Mouse (Mus musculus) R1 (cell line): ENCODE data around the gene Iffo2.

ENCODE experiments used
- DNase-seq: peaks from one replicate; pipeline ENCODE4 v3.0.0-alpha.2; 2018; ENCODE audit warnings: low read depth, low spot score

Gene Iffo2

DNA sequence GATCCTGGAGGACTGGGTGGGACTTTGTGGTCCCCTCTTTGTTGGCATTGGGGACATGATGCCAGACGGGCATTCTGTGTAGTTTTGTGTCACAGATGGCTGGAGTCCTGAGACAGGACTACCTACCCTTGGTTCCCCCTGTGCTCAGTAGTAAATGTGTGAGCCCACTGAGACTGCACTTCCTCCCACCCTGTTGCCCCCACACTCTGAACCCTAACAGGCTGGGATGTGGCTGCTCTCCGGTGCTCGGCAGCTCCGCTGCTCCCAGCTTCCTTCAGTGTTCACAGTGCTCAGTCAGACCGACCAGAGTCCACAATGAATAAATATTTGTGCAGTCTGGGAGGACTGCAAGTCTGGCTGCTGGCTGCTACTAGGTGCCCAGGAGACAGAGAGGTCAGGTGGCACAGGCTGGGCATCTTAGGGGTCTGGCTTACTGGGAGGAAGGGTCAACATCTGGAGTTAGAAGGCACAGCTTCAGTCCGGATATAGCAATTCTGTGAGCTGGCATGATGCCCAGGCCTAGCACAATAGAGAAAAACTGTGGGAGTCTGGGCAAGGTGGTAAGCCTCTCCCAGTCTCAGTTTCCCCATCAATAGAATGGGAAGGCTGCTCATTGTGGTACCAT lies 51.2 kb downstream of the Iffo2 start:
- no peak for DNase-seq

DNA sequence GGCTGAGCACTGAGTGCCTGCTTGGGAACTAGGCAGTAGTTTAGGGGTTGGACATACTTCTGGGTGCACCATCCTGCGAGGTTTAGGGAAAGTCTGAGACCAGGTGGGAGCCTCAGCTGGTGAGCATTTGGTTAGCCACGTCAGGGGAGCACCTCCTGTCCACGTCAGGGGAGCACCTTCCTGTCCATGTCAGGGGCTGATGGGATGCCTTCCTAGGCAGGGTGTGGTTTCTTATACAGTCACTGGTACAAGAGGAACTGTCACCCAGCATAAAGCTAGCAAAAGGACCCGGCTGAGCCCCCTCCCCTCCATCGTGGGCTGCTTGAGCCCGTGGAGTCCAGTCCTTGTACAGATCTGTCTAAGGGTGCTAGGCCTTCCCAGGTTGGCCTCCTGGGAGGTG lies 52.0 kb downstream of the Iffo2 start:
- no peak for DNase-seq

DNA sequence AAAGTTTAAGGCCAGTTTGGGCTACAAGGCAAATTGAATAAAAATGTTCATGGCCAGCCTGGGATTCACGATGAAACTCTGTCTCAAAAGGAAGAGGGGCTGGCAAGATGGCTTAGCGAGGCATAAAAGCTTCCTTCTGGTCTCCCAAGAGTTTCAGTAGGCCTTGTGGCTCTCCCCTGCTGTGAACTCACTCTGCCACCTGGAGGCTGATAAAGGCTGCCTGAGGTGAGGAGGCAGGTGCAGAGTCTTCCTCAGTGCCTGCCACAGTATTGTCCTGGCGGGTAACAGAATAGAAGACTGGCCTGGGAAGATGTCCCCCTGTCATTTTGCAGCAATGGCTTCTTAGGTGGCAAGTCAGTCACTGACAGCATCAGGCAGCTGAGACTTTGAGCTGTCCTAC lies 52.6 kb downstream of the Iffo2 start:
- no peak for DNase-seq

DNA sequence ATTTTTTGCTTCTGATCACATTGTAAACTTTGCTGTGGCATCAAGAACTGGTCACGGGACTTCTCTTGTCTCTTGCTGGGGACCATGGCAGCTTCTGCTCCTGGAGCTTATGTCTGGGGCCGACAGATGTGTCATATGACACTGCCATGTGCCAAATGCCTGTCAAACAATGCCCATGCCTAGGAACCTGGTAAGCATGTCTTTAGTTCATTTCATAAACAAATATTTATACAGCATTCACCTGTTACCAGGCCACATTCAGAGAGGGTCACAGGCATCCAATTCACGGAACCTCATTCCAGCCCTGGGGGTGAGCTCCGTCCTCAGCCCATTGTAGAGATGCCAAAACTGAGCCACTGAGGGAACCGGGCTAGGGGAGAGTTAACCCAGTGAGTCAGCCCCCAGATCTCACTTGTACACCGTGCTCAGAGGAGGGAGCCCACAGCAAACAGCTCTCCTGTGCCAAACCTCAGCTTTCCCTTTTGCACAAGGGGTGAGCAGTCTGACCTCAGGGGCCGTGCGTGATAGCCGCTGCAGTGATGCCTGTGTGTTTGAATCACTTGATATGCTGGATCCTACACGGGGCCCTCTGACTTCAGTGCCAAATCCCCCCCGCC lies 53.4 kb downstream of the Iffo2 start:
- no peak for DNase-seq

DNA sequence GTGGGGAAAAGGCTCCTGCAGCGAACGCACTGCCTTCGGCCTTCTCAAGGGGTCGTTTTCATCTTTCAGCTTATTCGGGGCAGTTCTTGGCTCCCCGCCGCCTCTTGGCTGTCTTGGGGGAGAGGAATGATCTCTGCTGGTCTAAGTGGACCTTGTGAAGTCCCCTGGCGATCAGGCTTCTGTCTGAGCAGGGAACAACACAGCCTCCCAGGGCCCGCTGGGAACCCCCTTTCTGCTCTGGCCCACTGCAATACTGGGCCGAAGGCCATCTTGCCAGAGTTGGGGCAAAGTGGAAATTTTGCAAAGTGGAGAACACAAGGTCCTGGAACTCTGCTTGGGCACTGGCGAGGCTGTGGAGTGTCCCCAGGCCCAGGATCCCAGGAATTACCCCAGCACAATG lies 54.4 kb downstream of the Iffo2 start:
- DNase-seq, result no peak

DNA sequence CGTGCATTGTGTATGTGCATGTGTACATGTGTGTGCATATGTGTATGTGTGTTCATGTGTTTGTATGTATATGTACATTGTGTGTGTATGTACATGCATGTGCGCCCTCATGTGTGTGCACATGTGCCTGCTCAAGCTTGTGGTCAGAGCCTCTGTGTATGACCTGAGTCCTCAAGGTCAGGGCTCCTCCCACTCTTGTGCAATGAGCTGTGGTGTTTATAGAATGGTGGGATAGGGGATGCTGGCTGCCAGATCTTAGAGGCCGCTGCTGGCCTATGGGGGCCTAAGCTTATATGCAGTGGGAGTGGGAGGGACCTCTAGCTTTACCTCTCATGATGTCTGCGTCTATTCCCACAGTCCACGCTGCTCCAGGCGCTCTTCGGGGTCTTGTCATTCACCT lies 55.4 kb downstream of the Iffo2 start:
- DNase-seq, result no peak

DNA sequence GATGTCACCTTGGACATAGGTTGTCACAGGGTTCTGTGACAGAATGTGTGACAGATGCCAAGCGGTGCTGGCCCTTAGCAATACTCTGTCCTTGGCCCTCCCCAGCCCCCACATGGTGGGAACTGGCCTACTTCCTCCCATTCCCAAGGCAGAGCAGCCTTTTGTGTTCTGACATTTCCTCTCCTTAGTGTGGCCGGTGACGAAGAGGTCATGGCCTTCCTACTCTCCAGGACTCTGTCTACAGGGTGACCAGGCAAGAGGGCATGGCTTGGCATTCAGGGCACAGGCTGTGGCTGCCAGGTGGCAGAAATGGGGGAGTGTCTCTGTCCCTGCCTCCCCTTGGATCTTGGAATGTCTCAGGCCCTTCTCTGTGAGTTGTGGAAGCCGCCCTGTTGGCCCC lies 57.0 kb downstream of the Iffo2 start:
- DNase-seq, result no peak

DNA sequence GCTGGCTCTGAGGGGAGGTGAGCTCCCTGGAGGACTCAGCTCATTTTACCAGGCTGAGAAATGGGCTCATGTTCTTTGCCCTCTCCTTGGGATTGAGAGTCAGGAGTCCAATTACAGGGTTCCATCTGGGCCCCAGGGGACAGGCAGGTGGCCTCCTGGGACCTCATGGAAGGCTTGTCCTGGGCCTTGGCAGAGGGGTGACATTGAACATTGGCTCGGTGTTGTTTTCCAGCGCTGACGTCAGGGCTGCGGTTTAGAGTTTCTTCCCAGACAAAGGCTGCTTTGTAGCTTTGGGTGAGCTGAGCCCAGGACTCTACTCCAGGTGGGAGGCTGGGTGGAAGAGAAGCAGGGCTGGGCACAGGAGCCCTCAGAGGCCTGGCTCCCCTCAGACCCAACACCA lies 57.4 kb downstream of the Iffo2 start:
- no peak for DNase-seq

DNA sequence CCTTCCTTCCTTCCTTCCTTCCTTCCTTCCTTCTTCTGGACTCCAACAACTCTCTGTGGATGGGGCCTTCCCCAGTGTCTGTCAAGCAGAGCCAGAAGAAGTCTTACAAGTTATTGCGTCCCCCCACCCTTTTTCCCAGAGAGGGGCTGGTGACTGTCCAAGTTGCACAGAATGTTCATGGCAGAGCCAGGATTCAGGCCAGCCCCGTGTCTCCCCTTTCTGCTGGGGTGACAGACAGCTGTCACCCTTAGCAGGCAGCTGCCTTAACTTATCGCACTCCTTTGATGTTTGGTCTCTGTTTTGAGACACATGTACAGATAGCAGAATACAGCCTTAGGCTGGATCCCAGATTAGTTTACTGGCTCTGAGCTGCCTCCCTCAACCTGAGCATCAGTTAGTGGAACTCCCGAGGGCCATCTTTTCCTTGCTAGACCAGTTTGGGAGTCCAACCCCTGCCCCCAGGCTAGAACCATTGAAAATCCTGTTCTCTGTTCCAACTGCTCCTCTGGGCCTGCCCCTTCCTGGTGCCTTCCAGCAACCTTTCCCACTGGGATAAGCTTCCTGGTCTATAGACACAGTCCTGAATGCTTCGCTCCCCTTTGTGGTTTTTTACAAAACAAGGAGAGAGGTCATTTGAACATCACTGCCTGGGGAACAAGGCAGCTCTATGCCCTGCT lies 59.1 kb downstream of the Iffo2 start:
- DNase-seq, result no peak

DNA sequence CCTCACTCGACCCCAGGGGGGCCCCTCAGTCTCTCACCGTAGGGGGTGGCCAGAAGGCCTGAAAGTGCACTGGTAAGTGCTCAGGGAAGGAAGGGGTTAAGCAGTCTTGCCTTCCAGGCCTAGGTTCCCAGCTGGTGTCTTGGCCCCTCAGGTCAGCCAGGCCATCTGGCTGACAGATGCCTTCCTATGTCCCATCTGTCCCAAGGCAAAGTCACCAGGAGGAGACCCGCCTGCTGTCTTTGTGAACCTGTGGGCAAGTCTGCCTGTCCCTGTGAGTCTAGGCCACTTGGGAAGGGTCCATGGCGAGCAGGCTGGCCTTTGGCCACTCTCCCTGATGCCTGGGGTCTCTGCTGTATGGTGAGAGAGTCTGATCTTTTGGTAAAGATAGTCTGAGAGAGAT lies 60.1 kb downstream of the Iffo2 start:
- no peak for DNase-seq

DNA sequence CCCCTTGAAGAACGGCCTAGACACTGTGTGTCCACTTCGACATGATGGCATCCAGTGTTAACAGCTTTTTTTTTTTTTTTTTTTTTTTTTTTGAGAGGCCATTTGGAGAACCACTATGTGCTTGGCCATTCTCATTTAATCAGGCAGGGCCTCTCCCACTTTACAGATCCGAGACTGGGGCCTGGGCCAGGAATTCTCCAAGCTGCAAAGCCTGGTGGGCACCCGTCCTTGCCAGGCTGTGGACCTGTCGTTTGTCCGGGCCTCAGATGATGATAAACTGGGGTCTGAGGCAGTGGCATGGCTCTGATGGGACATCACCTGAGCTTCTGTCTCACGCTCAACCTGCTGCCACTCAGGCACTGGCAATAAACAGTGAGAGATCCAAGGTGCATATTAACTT lies 62.5 kb downstream of the Iffo2 start:
- no peak for DNase-seq

DNA sequence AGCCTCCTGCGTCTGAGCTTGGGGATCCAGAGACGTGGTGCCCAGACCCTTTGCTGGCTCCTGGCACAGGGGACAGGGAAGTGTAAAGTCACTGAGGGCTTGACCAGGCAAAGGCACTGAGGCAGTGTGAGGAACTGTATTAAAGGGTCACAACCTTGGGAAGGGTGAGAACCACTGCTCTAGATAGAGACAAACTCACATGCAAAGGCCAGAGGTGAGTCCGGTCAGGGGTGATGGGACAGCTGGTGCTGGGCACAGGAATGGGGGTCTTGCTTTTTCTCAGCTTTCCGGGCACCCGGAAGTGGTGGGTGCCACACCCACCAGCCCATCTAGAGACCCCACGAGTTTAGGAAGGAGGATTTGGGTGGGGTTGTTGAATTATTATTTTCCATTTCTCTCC lies 63.0 kb downstream of the Iffo2 start:
- no peak for DNase-seq

DNA sequence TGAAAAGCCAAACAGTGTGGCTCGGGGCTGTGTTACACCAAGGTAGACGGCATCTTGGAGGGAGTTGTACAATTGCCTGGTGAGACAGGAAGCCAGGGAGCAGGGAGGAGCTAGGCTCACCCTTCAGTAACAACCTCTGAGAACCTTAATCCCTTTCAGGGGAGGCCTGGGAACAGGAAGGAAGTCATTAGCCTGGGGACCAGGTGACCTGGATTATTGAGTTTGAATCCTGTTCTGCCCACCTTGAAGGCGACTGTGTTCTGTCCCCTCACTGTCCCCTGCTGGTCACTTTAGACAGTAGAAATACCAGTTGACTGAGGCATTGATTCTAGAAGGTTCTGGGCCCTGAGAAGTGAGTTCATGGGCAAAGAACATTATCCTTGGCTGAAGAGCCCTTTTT lies 63.7 kb downstream of the Iffo2 start:
- peak; percentile 86 for DNase-seq

DNA sequence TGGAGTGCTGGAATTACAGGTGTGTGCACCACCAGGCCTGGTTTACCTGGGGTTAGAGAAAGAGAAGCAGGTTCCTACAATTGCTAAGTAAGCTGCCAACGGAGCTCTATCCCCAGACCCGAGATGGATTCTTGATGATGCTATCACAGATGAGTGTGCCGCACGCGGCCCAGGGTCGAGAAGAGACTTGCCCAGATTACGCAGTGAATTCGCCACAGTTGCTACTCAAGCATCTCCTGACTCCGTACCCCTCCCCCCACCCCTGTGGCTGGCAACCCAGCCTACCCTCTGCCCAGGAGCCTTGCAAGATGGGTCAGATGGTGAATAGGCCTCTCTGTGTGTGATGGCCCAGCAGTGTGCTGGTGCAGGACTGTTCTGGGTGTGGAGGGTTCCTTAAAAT lies 66.4 kb downstream of the Iffo2 start:
- no peak for DNase-seq

DNA sequence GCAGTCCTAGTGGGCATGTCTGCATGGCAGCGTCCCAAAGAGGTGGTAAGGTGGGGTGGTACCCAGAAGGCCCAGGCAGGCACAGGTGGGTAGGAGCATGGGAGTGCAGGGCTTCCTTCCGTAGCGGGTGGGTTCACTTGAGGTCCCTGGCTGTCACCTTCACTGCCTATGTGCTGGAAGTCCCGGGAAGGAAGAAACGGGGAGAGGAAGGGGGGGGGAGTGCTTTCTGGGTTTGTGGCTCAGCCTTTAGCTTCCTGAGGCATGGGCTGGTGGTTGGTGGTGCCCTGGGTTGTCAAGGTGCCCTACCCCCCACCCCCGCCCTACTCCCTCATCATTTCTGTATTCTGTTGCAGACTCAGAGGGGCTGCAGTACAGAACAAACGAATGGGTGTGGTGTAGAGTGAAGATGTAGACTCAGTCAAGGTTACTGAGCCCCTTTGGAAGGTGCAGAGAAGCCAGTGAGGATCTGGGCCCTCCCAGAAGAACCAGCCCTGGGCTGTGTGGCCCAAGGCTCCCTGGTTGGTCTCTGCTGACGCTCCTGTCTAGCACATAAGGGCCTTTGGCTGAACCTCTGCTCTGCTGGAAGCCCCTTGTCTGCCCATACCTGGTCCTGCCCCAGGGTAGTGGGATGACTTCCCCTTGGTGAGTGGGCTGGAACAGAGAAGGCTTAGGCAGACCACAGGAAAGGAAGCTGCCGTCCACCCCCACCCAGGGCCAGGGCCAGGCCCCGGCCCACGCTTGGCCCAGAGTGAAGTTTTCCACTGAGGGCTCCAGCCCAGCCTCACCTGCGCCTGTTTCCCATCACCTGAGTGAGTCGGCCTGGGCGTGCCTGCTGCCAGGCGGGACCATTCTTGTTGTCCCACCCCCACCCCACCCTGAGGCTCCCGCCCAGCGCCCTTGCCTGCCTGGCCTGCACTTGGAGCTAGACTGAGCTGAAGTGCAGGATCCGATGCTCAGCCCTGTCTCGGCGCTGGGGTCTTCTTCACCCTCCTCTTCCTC lies 67.2 kb downstream of the Iffo2 start:
- DNase-seq, result no peak

DNA sequence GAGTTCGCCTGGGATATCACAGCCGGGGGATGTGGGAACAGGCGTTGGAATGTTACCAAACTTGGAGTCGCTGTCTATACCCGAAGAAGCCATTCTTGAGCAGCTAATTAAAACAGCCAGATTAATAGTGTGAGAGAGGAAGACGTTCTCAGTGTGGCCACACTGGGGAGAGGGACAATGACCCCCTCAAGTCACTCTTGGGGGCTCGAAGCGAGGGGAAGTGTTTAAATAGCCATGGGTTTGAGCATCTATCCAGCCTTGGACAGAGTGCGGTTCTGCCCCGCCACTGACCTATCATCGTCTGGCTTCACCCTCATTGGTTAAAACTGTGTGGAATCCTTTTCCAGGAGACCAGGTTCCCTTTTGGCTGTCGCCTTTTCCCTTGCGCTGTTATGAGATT lies 68.0 kb downstream of the Iffo2 start:
- no peak for DNase-seq

DNA sequence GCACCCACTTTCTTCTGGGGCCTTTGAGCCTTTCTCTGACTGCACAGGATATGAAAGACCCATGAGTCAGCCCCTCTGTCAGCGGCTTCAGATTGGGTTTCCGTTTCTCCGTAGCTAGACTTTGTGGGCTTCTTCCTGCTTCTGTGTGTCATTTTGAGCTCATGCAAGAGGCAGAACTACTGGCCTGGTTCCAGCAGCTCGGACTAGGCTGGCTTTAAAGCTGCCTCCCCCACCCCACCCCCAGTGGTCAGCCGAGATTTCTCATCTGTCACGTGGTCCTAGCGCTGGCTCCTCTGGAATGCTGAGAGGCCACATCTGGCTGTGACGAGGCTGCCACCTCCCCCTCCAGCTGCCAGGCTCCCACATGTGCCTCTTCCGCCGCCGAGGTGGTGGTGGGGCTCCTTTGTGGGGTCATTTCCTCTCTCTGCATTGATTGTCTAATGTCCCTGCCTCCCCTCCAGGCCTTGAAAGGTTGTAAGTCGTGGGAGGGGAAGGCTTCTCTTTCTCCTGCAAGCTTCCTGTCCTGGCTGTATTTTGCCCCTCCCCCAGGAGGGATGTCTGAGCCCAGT lies 68.7 kb downstream of the Iffo2 start:
- peak; percentile 99 for DNase-seq

DNA sequence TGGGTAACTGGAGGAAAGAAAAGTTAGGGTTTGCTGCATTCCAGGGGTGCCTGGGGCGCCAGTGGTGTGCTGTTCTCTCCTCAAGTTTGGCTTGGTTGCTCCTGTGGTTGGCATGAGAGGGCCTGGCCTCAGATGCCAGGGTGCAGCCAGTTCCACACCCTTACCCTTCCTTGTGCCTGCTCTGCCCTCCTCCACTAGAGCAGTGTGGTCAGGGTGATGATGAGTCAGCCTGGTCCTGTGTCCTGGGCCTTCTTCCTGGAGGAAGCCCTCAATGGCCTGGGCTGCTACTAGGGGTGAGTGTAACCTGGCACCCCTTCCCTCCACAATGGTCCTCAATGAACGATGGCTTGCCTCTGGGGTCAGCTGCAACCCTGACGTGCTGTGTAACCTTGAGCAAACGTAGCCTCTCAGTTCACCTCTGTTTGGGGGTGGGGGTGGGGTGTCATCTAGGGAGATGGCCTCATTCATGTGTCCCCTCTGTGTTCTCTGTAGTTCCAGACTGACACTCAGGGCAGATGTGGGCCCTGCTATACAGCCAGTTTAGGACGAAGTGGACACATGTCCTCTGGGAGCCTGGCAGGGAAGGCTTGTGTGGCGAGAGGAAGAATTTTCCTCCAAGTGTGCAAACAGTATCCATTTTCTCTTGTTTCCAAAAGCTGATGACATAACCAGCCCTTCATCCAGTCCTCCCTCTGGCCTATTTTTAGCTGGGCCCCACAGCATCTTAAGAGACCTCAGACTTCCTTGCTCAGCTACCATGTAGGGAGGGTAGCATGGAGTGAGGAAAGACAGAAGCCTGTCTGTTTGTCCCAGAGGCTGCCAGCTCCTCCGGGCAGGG lies 71.4 kb downstream of the Iffo2 start:
- no peak for DNase-seq

DNA sequence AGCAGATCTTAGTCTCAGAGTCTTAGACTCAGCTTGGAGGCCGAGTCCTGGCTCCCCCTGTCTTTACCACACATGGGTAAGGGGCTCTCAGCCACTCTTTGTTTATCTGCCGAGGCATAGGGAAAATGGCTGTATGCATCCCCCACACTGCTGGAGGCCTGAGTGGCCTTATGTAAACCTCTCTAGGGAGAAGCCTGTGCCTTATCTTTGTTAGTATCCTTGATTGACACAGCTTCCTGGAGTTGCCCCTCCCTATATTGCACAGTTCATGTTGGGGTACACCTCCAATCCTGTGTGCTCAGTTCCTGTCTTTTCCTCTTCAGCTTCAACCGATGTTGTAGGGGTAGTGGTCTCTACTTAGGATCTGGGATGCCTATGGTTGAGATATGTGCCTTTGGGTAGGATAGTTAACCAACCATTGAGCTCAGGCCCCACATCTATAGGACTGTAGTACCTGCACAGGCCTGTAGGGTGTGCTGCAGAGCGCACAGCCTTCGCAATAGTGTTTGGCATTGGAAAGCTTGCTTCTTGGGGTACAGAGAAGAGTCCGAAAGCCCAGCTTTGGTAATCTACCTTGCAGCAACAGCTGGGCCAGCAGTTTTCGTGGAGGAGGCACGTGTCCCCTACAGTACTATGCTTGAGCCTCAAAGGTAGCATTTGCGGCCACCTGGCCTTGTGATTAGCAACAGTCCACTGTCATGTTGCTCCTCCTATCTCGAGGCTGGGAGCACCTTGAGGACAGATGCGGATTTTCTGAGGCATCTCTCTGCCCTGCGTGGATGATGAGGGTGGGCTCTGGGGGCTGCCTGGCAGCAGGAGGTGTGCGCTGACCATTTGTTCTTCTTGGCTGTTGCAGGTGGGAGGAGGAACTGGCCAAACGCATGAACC lies 72.3 kb downstream of the Iffo2 start, which contains the start of gene Gm21969:
Gm21969 (plus strand) TSS at position 830 of the 888 bp plus-strand sequence.
- DNase-seq, result peak; percentile 72

DNA sequence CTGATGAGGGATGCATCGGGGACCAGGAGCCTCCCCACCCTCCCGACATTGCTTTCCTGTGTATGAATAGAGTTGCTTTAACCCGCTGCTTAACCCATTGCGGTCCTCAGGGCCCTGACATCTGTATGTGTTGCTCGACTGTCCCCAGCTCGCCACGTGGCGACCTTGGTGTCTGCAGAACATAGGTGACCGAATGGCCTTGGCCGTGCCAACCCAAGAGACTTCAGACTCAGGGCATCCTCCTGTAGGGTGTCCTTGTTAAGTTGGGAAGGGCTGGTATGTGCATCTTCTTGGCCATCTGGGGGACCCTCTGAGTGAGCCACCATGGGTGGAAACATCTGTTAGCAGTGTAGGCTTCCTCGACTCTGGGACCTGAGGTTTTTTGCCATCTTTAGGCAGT lies 74.9 kb downstream of the Iffo2 start:
- DNase-seq, result no peak
